Mouse (Mus musculus) stomach, embryonic 16.5 days (tissue): ENCODE measurements around the gene Tmem158. TPM values are rescaled to one million over a fixed set of nuclear protein-coding genes. Genes with fewer than 3 reads are reported as not detected.

Source experiments
- ATAC-seq: fragments of 200-750 bp; cut with Nextera tagmentation; 2 replicates; pipeline ENCODE4 v1.8.0; 2017; ENCODE audit warnings: moderate number of reproducible peaks, moderate TSS enrichment; ENCODE audit not compliant: insufficient read depth, low FRiP score
- H3K27ac ChIP-seq: fragments of 300-500 bp; sonication (generic); 2 replicates; pipeline ENCODE4 v1.5.1; 2014; ENCODE audit warnings: low read length
- H3K27me3 ChIP-seq: fragments of 300-500 bp; sonication (generic); 2 replicates; pipeline ENCODE4 v1.6.1; 2014; ENCODE audit warnings: low read length, control low read depth, mixed read lengths; ENCODE audit not compliant: control insufficient read depth, insufficient read depth
- H3K36me3 ChIP-seq: fragments of 300-500 bp; sonication (generic); 2 replicates; pipeline ENCODE4 v1.6.1; 2014; ENCODE audit warnings: low read length; ENCODE audit not compliant: control insufficient read depth, insufficient read depth
- H3K4me1 ChIP-seq: fragments of 300-500 bp; sonication (generic); 2 replicates; pipeline ENCODE4 v1.6.1; 2014; ENCODE audit warnings: low read length, control low read depth, mixed read lengths; ENCODE audit not compliant: control insufficient read depth, insufficient read depth
- H3K4me2 ChIP-seq: fragments of 300-500 bp; sonication (generic); 2 replicates; pipeline ENCODE4 v1.6.1; 2014; ENCODE audit warnings: low read depth, low read length, mixed read lengths
- H3K4me3 ChIP-seq: fragments of 300-500 bp; sonication (generic); replicated peaks from 2 replicates; pipeline ENCODE4 v1.5.1; 2014; ENCODE audit warnings: mild to moderate bottlenecking, low read length
- H3K9ac ChIP-seq: fragments of 300-500 bp; sonication (generic); 2 replicates; pipeline ENCODE4 v1.6.1; 2014; ENCODE audit warnings: low read length
- H3K9me3 ChIP-seq: fragments of 300-500 bp; sonication (generic); replicated peaks from 2 replicates; pipeline ENCODE4 v1.6.1; 2016; ENCODE audit warnings: low read length, control low read depth; ENCODE audit not compliant: control insufficient read depth
- WGBS: fragments of 180-500 bp; shearing (Covaris S2); extraction: QIAGEN DNeasy Blood & Tissue Kit; methylation state at CpG from one replicate; pipeline ENCODE4 v1.1.7; 2014; 5-methylcytosine and 5-hydroxymethylcytosine counted together
- polyA plus RNA-seq: library from polyadenylated mRNA; unstranded; fragments of >200 nt; fragmentation: Nextera tagmentation; extraction: Ambion mirVana; gene quantifications from 2 replicates; pipeline ENCODE4 v1.2.1, GENCODE M21; 2015

Gene Tmem158
- polyA plus RNA-seq, 1 experiment from 2014 or later = 4.4 TPM

DNA sequence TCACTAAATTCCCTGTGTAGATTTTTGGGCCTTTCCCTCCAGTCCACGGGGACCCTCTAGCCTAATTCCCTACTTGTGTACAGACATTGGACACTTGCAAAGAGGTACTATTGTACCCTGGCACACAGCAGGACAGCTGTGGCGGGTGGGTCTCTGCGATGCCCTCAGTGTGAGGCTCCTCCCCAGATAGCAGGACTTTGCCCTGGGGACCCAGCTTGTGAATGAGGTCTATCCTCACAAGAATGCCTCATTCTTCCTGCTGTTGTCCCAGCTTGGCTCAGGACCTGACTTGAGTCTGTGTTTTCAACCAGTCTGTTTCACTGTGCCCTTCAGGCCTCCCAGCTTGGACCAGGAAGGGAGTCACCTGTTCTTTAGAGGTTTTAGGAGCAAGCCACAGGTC lies 27.8 kb upstream of the Tmem158 start:
- H3K4me2 ChIP-seq = no peak overlapping the region
- H3K9ac ChIP-seq = no peak overlapping the region
- H3K27ac ChIP-seq = no peak overlapping the region
- no peaks in the 10 kb centered on the region for H3K36me3 ChIP-seq
- H3K4me1 ChIP-seq = no peaks in the 10 kb centered on the region
- H3K27me3 ChIP-seq = no peaks in the 10 kb centered on the region
- H3K4me3 ChIP-seq = no peak overlapping the region
- ATAC-seq = no peak
- 69% methylated on average over 3 of the region's 3 CpGs for WGBS
- no peaks in the 10 kb centered on the region for H3K9me3 ChIP-seq

DNA sequence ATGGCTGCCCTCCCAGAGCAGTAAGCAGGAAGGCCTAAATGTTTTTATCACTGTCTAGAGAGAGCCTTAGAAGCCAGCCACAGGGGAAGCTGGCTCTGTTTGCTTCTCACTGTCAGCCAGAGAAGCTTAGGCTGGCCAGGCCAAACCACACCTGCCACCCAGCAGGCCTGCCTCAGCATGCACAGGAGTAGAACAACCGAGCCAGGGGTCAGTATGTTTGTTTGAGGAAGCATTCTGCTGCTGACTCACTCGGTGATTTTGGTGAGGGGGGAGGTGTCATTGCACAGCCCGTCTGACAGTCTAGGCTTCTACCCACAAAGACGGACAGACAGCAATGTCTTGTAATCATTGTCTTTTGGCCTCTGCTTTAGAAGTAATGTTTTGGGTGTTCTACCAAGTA lies 25.1 kb upstream of the Tmem158 start:
- Histone ChIP-seq H3K27me3 (no peaks in the 10 kb centered on the region), H3K4me3 (no peak overlapping the region), H3K4me2 (no peak overlapping the region), H3K9ac (no peak overlapping the region), H3K27ac (no peak overlapping the region), H3K36me3 (no peaks in the 10 kb centered on the region), H3K9me3 (no peaks in the 10 kb centered on the region), H3K4me1 (no peaks in the 10 kb centered on the region)
- no peak for ATAC-seq
- WGBS = 28% methylated on average over 4 of the region's 4 CpGs

DNA sequence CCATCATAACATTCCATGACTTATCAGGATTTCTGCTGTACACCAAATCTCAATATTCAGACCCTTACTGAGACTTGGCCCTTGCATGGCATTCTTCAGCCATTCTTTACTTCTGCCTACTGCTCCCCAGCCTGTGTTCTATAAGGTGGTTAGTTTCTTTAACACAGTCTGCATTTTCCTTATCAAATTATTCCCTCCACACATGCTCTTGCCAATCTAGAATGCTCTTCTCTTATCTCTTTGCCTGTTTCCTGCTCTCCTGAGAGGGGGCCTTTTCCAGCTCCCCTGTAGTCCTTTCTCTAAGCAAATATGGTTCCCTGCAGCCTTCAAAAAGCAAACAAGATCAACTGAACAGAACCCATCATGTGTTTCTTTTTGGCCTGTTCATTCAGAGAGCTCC lies 20.2 kb upstream of the Tmem158 start:
- no peak for ATAC-seq
- H3K27ac ChIP-seq = no peak overlapping the region
- H3K27me3 ChIP-seq = no peaks in the 10 kb centered on the region

DNA sequence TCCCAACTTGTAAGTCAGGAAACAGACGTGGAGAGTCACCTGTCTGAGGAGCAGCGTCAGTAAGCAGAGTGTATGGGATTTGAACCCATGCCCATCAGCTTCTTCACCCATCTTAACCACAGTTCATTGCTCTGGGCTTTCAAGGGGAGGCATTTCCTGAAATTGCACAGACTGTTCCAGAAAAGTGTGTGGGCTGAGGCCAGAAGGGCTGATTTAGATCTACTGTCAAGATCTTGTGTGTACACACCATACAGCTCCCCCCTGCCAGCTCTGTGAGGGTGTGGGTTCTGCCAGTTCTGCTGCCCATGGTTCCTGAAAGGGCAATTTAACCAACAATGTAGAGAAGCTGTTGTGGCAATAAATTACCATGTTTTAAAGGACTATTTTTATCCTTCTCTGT lies 17.4 kb upstream of the Tmem158 start:
- Histone ChIP-seq H3K36me3 (no peaks in the 10 kb centered on the region), H3K4me3 (no peak overlapping the region), H3K9ac (no peak overlapping the region), H3K9me3 (no peaks in the 10 kb centered on the region), H3K27ac (no peak overlapping the region), H3K4me2 (no peak overlapping the region), H3K27me3 (no peaks in the 10 kb centered on the region), H3K4me1 (no peaks in the 10 kb centered on the region)
- ATAC-seq = no peak
- 78% methylated on average over 2 of the region's 2 CpGs for WGBS

More for the DNA sequence above, 20.2 kb upstream of the Tmem158 start:
- Histone ChIP-seq H3K4me1 (no peaks in the 10 kb centered on the region), H3K9ac (no peak overlapping the region), H3K9me3 (no peaks in the 10 kb centered on the region), H3K4me2 (no peak overlapping the region), H3K4me3 (no peak overlapping the region), H3K36me3 (no peaks in the 10 kb centered on the region)

DNA sequence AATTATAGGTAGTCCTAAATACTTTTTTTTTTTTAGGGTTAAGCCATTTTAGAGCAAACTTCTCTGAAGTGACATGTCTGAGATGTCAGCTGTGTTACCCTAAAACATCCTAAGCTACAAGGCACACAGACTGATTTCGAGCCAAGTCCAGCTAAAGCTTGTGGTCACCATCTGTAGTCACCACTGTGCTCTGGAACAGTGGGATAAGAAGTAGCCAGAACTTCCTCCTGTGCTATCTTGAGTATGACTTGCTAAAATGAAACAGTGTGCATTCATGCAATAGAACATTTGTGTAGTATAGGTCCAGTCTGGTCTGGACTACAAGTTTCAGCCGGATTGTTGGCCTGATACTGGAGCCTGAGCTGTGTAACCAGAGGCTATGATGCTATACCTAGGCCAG lies 14.8 kb upstream of the Tmem158 start:
- H3K27me3 ChIP-seq = no peaks in the 10 kb centered on the region
- H3K4me2 ChIP-seq = no peak overlapping the region
- H3K9ac ChIP-seq = no peak overlapping the region
- no peak overlapping the region for H3K27ac ChIP-seq
- no peaks in the 10 kb centered on the region for H3K9me3 ChIP-seq
- no peak overlapping the region for H3K4me3 ChIP-seq
- H3K36me3 ChIP-seq = no peaks in the 10 kb centered on the region
- 90% methylated on average over 2 of the region's 2 CpGs for WGBS
- no peak for ATAC-seq
- no peaks in the 10 kb centered on the region for H3K4me1 ChIP-seq

DNA sequence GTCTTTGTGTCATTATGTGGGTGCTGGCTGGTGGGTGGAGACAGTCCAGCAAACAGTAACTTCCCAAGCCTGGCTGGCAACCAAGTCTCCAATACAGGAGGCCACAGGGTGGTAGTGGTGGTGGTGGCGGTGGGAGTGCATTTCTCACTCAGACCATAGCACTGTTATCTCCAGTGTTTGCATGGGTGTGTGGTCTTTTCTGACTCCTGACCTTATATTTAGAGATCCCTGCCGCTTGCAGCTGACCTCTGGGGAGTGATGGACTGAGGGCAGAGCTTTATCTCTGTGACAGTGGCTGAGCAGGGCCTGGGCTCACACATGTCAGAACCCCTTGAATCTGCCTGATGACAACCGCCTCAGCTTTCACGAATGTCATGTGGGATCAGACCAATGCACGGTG lies 14.1 kb upstream of the Tmem158 start:
- no peaks in the 10 kb centered on the region for H3K27me3 ChIP-seq
- no peaks in the 10 kb centered on the region for H3K9me3 ChIP-seq
- 50% methylated on average over 5 of the region's 5 CpGs for WGBS
- H3K4me1 ChIP-seq = no peaks in the 10 kb centered on the region
- H3K9ac ChIP-seq = no peak overlapping the region
- H3K4me2 ChIP-seq = no peak overlapping the region
- H3K36me3 ChIP-seq = no peaks in the 10 kb centered on the region
- ATAC-seq = no peak
- H3K4me3 ChIP-seq = no peak overlapping the region
- H3K27ac ChIP-seq = no peak overlapping the region

DNA sequence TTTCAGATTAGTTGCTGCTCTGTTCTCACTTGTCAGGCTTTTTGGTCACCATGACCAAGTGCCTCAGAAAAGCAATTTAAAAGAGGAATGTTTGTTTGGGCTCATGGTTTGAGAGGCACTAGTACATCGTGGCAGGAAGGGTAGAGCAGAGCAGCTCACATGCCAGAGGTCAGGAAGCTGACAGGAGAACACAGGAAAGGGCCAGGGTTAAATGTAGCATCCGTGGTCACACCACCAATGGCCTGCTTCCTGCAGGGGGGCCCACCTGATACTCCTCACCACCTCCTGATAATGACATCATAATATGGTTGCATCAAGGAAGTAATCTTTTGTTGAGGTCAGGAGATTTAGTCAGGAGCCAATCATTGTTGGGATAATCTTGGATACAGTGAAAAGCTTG lies 13.3 kb upstream of the Tmem158 start:
- Histone ChIP-seq H3K9ac (no peak overlapping the region), H3K36me3 (no peaks in the 10 kb centered on the region), H3K9me3 (no peaks in the 10 kb centered on the region), H3K4me2 (no peak overlapping the region), H3K27ac (no peak overlapping the region), H3K4me3 (no peak overlapping the region), H3K4me1 (no peaks in the 10 kb centered on the region), H3K27me3 (no peaks in the 10 kb centered on the region)
- 36% methylated on average over 2 of the region's 2 CpGs for WGBS
- ATAC-seq = no peak

DNA sequence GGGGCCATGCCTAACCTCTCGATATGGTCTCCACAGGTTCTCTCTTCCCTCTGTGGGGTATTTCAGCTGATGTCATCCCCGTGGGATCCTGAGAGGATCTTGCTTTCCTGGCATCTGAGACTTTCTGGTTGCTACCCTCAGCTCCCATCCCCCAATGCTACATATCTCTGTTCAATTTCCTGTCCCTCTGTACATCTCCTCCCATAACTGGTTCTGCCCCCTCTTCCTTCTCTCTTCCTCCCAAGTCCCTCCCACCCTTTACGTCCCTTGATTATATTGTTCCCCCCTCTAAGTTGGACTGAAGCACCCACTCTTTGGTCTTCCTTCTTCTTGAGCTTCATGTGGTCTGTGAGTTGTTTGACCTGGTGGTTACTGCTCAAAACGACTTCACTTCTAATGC lies 11.0 kb upstream of the Tmem158 start:
- no peak overlapping the region for H3K4me2 ChIP-seq
- no peak overlapping the region for H3K27ac ChIP-seq
- H3K27me3 ChIP-seq = no peaks in the 10 kb centered on the region
- ATAC-seq = no peak
- no peaks in the 10 kb centered on the region for H3K4me1 ChIP-seq
- H3K9ac ChIP-seq = no peak overlapping the region
- no peak overlapping the region for H3K4me3 ChIP-seq
- no peaks in the 10 kb centered on the region for H3K9me3 ChIP-seq
- no peaks in the 10 kb centered on the region for H3K36me3 ChIP-seq
- 65% methylated on average over 4 of the region's 4 CpGs for WGBS

DNA sequence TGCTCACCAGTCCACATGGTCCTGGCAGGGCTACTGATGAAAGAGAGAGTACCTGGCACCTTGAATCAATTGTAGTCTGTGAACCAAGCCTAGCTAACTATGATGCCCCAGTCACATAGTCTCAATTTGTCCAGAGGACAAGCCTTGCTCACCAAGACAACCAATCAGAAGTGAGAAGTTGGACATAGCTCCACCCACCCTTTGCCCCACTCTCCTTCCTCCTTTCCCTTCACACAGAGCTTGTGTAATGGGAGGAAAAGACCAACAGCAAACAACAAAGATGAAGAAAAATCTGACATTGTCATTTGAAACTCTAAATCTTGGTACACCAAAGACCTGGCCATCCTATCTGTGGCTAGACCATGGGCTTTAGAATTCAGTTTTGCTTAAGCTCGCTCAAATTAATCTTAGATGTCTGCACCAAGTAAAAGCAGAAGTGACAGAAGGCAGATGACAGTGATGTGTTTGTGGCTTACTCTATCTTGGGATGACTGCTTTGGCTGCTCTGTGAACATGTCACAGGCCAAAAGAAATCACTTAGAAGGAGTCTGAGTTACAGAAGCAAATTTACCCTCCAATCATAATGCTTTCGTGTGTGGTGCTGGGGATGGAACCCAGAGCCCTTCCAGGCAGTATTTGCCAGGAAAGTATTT lies 9.5 kb upstream of the Tmem158 start:
- Histone ChIP-seq H3K9me3 (no peaks in the 10 kb centered on the region), H3K27ac (no peak overlapping the region), H3K4me1 (no peaks in the 10 kb centered on the region), H3K27me3 (no peaks in the 10 kb centered on the region), H3K9ac (no peak overlapping the region), H3K4me3 (no peak overlapping the region), H3K4me2 (no peak overlapping the region), H3K36me3 (no peaks in the 10 kb centered on the region)
- 78% methylated on average over 2 of the region's 2 CpGs for WGBS
- no peak for ATAC-seq
